Mouse (Mus musculus): ENCODE measurements around the gene Fosb. TPM values are rescaled to one million over a fixed set of nuclear protein-coding genes. Genes with fewer than 3 reads are reported as not detected.
A peak's percentile ranks its signal among the peaks of the same experiment; 100 is the strongest.

Fosb gene
- polyA plus RNA-seq, 1 experiment from 2014 or later = 0.06 TPM

DNA sequence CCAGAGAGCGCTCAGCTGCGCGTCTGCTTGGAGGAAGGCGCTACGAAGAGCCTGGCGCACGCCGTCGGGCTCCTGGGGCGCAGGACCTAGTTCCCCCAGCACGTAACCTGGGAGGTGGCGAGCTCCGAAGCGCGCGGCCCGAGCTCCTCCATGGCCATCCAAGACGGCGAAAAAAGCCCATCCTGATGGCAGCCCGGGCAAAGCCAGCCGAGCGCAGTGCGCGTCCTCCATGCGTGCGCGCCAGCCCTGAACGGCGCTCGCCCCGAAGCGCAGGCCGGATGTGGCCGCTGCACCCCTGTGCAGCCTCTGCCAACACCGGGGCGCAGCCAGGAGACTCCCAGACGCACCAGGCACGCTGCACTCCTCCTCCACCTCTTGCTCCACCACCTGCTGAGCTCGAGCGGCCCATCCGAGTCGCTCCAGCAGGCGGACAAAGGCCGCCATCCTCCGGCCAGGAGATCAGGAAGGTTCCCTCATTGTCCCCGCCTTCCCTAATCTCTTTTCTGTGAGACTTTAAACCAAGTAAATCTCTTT, 30.2 kb downstream of the Fosb start, which contains the start of gene Ppm1n:
Gene Ppm1n (minus strand): TSS at position 484 of the 534 bp plus-strand sequence.
- H3K27ac ChIP-seq (ENCODE audit: low read depth, low read length) = no peak within 1 kb of the TSS
- no peak for ATAC-seq
- peak within 1 kb of the TSS; percentile 42 for H3K4me3 ChIP-seq (ENCODE audit: low read length)
- peak within 1 kb of the TSS; percentile 57 for H3K9ac ChIP-seq (ENCODE audit: low read depth, low read length)
- H3K36me3 ChIP-seq (ENCODE audit: control insufficient read depth, insufficient read depth, low read length) = no peaks in the 10 kb centered on the region
- WGBS = 0% methylated on average over 45 of the region's 46 CpGs
- no peaks in the 10 kb centered on the region for H3K9me3 ChIP-seq (ENCODE audit: control insufficient read depth, low read length)
- H3K27me3 ChIP-seq (replicated peaks; ENCODE audit: control insufficient read depth, insufficient read depth, low read length) = peaks cover 34% of the 10 kb centered on the region
- H3K4me1 ChIP-seq (ENCODE audit: control insufficient read depth, insufficient read depth, low read depth, low read length) = peaks cover 16% of the 10 kb centered on the region
- peak within 1 kb of the TSS; percentile 62 for H3K4me2 ChIP-seq (ENCODE audit: low read length)

DNA sequence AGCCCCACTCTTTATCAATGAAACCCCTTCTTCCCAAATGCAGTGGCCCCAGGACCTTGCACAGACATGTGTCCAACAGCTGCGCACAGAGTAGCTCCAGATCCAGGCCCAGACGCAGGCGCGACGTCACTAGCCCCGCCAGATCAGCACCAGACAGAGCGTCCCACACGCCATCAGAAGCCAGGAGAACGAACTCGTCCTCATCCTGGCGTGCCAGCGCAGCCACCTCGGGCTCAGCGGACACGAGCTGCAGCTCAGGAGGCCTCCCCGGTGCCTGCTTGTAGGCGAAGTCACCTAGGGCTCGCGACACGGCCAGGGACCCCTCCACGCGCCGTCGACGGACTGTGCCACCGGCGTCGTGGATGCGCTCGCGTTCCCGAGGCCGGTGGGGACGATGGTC, 30.8 kb downstream of the Fosb start:
- WGBS = 4% methylated on average over 27 of the region's 34 CpGs
- no peak for ATAC-seq
- H3K4me3 ChIP-seq (ENCODE audit: low read length) = peak overlapping the region; percentile 42

DNA sequence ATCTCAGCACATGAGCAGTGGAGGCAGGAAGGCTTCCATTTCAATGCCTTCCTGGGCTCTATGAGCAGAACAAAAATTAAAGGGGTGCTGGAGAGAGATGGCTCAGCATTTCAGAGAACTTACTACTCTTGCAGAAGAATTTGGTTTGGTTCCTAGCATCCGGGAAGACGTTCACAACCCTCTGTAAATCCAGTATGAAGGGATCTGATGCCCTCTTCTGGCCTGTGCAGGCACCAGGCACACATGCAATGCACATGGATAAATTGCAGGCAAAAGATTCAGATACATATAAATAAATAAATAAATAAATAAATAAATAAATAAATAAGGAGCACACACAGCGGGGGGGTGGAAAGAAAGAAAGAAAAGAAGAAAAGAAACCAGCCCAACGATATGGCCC, 33.6 kb downstream of the Fosb start:
- WGBS = 48% methylated on average over 4 of the region's 4 CpGs
- H3K27ac ChIP-seq (ENCODE audit: low read depth, low read length) = no peak overlapping the region
- peaks cover 6% of the 10 kb centered on the region; the same call in 1 of the 2 replicates for H3K4me1 ChIP-seq (ENCODE audit: control insufficient read depth, insufficient read depth, low read depth, low read length)
- no peak overlapping the region for H3K4me2 ChIP-seq (ENCODE audit: low read length)
- H3K27me3 ChIP-seq (replicated peaks; ENCODE audit: control insufficient read depth, insufficient read depth, low read length) = peaks cover 34% of the 10 kb centered on the region
- H3K36me3 ChIP-seq (ENCODE audit: control insufficient read depth, insufficient read depth, low read length) = no peaks in the 10 kb centered on the region
- no peak overlapping the region for H3K9ac ChIP-seq (ENCODE audit: low read depth, low read length)
- no peaks in the 10 kb centered on the region for H3K9me3 ChIP-seq (ENCODE audit: control insufficient read depth, low read length)
- no peak for ATAC-seq
- H3K4me3 ChIP-seq (ENCODE audit: low read length) = no peak overlapping the region

More for the DNA sequence above, 30.8 kb downstream of the Fosb start:
- H3K27me3 ChIP-seq (replicated peaks; ENCODE audit: control insufficient read depth, insufficient read depth, low read length) = peaks cover 34% of the 10 kb centered on the region
- no peak overlapping the region; the same call in 1 of the 2 replicates for H3K9ac ChIP-seq (ENCODE audit: low read depth, low read length)
- no peak overlapping the region for H3K27ac ChIP-seq (ENCODE audit: low read depth, low read length)
- H3K4me2 ChIP-seq (ENCODE audit: low read length) = peak overlapping the region; percentile 62
- H3K4me1 ChIP-seq (ENCODE audit: control insufficient read depth, insufficient read depth, low read depth, low read length) = peaks cover 10% of the 10 kb centered on the region
- H3K9me3 ChIP-seq (ENCODE audit: control insufficient read depth, low read length) = no peaks in the 10 kb centered on the region
- H3K36me3 ChIP-seq (ENCODE audit: control insufficient read depth, insufficient read depth, low read length) = no peaks in the 10 kb centered on the region

DNA sequence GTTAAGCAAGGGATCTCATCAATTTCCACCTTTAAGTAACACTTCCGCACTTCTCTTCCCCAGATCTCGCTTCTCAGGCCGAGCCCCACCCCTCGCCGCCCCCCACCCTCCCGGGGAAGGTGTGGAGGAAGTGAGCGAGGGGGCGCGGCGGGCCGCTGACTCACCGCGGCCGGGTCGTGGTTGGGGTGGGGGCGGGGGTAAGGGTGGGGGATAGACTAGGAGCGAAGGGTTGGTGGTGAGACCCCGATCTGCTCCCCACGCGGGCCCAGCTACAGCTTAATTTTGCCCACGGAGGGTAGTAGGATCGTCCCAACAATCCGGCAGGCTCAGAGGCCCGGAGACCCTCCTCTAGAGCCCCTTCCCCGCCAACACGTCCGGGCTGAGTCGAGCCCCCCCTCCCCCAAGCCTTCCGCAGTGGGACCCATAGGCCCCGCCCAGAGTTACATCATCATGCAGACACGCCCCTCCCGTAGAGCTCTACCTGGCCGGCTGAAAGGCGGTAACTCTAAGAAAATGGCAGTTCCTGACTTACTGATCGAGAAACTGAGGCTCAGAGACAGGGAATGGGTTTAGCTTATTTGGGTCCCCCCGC, 37.6 kb downstream of the Fosb start:
- Histone ChIP-seq H3K4me3 (ENCODE audit: low read length) (peak overlapping the region; percentile 84), H3K36me3 (ENCODE audit: control insufficient read depth, insufficient read depth, low read length) (no peaks in the 10 kb centered on the region), H3K9me3 (ENCODE audit: control insufficient read depth, low read length) (no peaks in the 10 kb centered on the region), H3K27ac (ENCODE audit: low read depth, low read length) (peak overlapping the region; percentile 89), H3K27me3 (replicated peaks; ENCODE audit: control insufficient read depth, insufficient read depth, low read length) (no peaks in the 10 kb centered on the region), H3K4me1 (ENCODE audit: control insufficient read depth, insufficient read depth, low read depth, low read length) (peaks cover 20% of the 10 kb centered on the region), H3K9ac (ENCODE audit: low read depth, low read length) (peak overlapping the region; percentile 86), H3K4me2 (ENCODE audit: low read length) (peak overlapping the region; percentile 98)
- ATAC-seq = peak; percentile 67
- under 1% methylated on average over 34 of the region's 36 CpGs for WGBS

DNA sequence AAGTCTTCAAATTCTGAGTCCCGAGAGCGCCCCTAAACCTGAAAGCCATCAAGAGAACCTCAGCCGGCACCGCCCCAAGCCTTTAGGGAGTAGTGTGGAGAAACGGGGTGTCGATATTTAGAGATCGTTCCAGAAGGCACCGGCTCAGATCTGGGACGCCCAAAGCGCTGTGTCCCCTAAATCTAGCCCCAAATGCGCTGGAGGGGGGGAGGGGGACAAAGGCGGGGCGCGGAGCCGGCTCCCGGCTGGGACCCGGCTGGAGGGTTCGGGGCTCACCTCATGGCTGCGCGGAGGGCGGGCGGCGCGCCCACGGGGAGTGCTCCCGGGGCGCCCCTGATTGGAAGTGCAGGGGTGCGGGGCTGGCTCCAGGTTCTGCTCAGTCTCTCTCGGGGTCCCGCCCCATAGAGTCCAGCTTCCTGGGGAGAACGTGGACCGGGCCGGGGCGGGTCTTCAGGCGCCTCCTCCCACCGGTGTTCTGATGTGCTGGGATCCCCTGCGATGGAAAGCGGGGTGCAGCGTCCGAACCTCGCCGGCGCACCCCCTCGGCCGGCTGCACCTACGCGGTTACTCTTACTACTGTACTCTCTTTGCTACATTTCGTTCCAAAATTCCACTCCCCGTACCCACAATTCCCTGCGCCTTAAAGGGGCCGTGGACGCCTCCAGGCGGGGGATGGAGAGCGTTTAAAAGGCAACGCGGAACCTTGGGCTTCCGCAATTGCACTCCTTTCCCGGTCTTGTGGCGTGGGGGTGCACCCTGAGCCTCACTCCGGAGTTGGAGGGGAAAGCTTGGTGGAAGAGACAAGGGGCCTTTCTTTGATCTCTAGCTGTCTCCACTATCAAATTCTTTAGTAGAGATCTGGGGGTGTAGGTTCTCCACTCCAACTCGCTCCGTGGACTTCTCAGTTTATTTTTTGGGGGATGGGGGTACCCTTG, 38.3 kb downstream of the Fosb start, which contains the start of gene Vasp:
Gene Vasp (minus strand): TSS at position 580 of the 935 bp plus-strand sequence.
- under 1% methylated on average over 49 of the region's 62 CpGs for WGBS

DNA sequence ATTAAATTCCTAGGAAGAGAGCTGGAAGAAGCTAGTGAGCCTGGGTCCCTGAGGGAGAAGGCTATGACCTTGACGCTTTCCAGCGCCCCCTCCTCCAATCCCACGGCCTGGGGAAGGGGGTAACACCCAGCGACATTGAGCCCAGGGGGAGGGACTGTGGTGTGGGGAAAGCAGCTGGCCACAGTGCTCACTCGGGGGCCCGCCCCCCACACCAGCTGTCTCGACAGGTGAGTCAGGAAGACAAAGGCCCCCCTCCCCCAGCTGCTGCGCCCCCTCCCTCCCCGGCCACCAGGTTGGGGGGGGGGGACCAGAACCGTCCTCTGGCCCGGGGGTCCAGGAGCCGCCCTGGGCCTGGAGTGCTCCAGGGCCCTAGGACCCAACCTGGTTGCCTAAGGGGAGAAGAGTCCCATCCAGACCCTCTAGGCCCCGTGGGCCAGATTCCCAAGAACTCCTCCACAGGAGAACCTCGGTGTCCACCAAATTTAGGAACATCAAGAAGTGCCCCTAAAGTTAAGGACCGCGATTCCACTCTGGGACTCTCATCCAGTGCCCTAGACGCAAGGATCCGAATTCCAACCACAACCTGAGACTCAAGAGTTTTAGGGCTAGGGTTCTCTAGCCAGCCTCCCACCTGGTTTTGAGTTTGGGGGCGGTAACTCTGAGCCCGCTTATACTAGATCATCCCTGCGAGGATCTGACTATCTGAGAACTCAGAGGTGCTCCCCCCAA, 39.2 kb downstream of the Fosb start:
- H3K4me3 ChIP-seq (ENCODE audit: low read length) = peak overlapping the region; percentile 84
- peak overlapping the region; percentile 89 for H3K27ac ChIP-seq (ENCODE audit: low read depth, low read length)
- 0 out of 2 replicates have a peak, but pooled peaks have one; percentile 0 for ATAC-seq
- 2% methylated on average over 15 of the region's 21 CpGs for WGBS
- peak overlapping the region; percentile 98 for H3K4me2 ChIP-seq (ENCODE audit: low read length)
- no peaks in the 10 kb centered on the region for H3K27me3 ChIP-seq (replicated peaks; ENCODE audit: control insufficient read depth, insufficient read depth, low read length)
- no peaks in the 10 kb centered on the region for H3K9me3 ChIP-seq (ENCODE audit: control insufficient read depth, low read length)
- peak overlapping the region; percentile 86 for H3K9ac ChIP-seq (ENCODE audit: low read depth, low read length)
- H3K4me1 ChIP-seq (ENCODE audit: control insufficient read depth, insufficient read depth, low read depth, low read length) = peaks cover 20% of the 10 kb centered on the region
- H3K36me3 ChIP-seq (ENCODE audit: control insufficient read depth, insufficient read depth, low read length) = no peaks in the 10 kb centered on the region

More for the DNA sequence above, 38.3 kb downstream of the Fosb start, which contains the start of gene Vasp:
- peak within 1 kb of the TSS; percentile 86 for H3K9ac ChIP-seq (ENCODE audit: low read depth, low read length)
- peak within 1 kb of the TSS; percentile 98 for H3K4me2 ChIP-seq (ENCODE audit: low read length)
- no peaks in the 10 kb centered on the region for H3K36me3 ChIP-seq (ENCODE audit: control insufficient read depth, insufficient read depth, low read length)
- H3K9me3 ChIP-seq (ENCODE audit: control insufficient read depth, low read length) = no peaks in the 10 kb centered on the region
- H3K4me3 ChIP-seq (ENCODE audit: low read length) = peak within 1 kb of the TSS; percentile 84
- H3K27ac ChIP-seq (ENCODE audit: low read depth, low read length) = peak within 1 kb of the TSS; percentile 89
- no peaks in the 10 kb centered on the region for H3K27me3 ChIP-seq (replicated peaks; ENCODE audit: control insufficient read depth, insufficient read depth, low read length)
- H3K4me1 ChIP-seq (ENCODE audit: control insufficient read depth, insufficient read depth, low read depth, low read length) = peaks cover 20% of the 10 kb centered on the region
- peak; percentile 85 for ATAC-seq

DNA sequence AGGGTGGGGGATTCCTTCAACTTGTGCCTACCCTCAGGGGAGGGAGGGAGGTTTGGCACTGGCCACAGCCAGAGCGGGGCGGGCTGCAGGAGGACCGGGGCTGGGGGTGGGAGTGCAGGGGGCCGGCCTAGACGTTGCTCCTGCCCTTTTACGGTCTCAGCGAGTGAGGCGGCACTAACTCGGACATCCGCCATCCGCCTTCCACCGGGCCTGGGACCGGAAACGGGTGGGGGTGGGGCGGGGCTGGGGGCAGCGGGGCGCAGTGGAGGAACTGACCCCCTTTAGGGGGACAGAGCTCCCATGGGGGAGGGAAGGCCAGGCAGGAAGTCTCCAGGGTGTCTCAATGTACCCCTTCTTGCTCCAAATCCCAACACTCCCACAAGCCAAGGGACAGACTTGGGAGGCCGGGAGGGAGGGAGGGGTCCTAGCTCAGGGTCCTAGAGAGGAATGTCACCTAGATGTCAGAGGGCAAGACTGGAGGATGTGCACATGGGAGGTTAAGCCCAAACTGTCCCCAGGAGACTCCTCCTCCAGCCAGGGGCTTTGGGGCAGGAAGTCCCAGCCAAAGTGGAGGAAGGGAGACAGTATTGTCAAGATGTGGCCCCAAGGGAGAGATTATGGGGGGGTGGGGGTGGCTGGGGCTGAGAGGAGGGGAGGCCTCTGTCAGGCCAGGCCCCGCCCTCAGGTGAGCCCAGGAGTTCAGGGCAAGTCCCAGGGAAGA, 40.0 kb downstream of the Fosb start:
- ATAC-seq = peak; percentile 31; the same call in 1 of the 2 replicates
- under 1% methylated on average over 16 of the region's 19 CpGs for WGBS

DNA sequence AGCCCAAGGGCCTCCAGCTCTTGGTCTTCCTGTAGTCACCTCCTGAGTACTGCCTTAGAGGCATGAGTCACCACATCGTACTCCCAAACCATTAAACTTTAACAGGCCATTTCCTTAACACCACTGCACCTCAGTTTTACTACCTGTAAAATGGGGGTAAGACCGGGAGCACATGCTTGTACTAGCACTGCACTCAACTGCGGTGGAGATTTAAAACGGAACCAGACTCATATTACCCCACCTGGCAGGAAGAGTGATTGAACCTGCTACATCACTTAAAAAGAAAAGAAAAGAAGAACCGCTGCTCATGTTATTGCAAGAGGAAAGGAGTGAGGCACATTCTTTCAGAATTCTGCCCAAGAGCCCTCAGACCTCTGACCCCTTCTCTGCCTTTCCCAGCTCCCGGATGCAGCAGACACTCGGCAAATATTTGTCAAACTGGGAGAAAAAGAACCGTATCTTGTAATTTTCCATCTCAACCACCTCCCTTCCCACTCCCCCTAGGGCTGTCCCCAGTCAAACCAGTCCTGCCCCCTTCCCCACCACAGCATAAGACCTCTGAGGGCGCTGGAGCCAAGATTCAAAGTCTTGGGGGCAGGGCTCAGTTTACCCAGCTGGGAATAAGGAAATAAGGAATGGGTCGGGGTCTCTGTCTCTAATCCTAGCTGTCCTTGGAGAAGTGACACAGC, 40.7 kb downstream of the Fosb start:
- 56% methylated on average over 10 of the region's 10 CpGs for WGBS
- peak overlapping the region; percentile 84 for H3K4me3 ChIP-seq (ENCODE audit: low read length)
- ATAC-seq = no peak
- H3K9ac ChIP-seq (ENCODE audit: low read depth, low read length) = peak overlapping the region; percentile 86
- peak overlapping the region; percentile 67 for H3K27ac ChIP-seq (ENCODE audit: low read depth, low read length)
- peak overlapping the region; percentile 98 for H3K4me2 ChIP-seq (ENCODE audit: low read length)
- no peaks in the 10 kb centered on the region for H3K9me3 ChIP-seq (ENCODE audit: control insufficient read depth, low read length)
- peaks cover 7% of the 10 kb centered on the region; the same call in 1 of the 2 replicates for H3K36me3 ChIP-seq (ENCODE audit: control insufficient read depth, insufficient read depth, low read length)
- no peaks in the 10 kb centered on the region for H3K27me3 ChIP-seq (replicated peaks; ENCODE audit: control insufficient read depth, insufficient read depth, low read length)
- H3K4me1 ChIP-seq (ENCODE audit: control insufficient read depth, insufficient read depth, low read depth, low read length) = peaks cover 20% of the 10 kb centered on the region

More for the DNA sequence above, 40.0 kb downstream of the Fosb start:
- Histone ChIP-seq H3K36me3 (ENCODE audit: control insufficient read depth, insufficient read depth, low read length) (no peaks in the 10 kb centered on the region), H3K9me3 (ENCODE audit: control insufficient read depth, low read length) (no peaks in the 10 kb centered on the region), H3K27ac (ENCODE audit: low read depth, low read length) (peak overlapping the region; percentile 67), H3K4me1 (ENCODE audit: control insufficient read depth, insufficient read depth, low read depth, low read length) (peaks cover 20% of the 10 kb centered on the region), H3K9ac (ENCODE audit: low read depth, low read length) (peak overlapping the region; percentile 86), H3K27me3 (replicated peaks; ENCODE audit: control insufficient read depth, insufficient read depth, low read length) (no peaks in the 10 kb centered on the region), H3K4me2 (ENCODE audit: low read length) (peak overlapping the region; percentile 98), H3K4me3 (ENCODE audit: low read length) (peak overlapping the region; percentile 84)

Measured in hindbrain, embryonic 16.5 days (tissue).